Mouse (Mus musculus): ENCODE measurements at regions not wholly inside any gene's neighbourhood (a gene's known extent, or its start where the extent isn't known, plus 50 kb on each side); places are given as distances from the start of the nearest gene placed in this dataset.
"Not testable (repeated sequence)": the region's sequence is repeated elsewhere in the genome, so short reads cannot be mapped to it uniquely, and the experiment has no call there.

GRCm38 (mm10) chr6:6313171-6313570 is 96.2 kb upstream of the Slc25a13 start:
- ATAC-seq (ENCODE audit: borderline replicate concordance, extremely low read depth, low FRiP score, low TSS enrichment): no peak
- Histone ChIP-seq H3K27ac (no peak overlapping the region), H3K27me3 (no peaks in the 10 kb centered on the region), H3K9me3 (no peaks in the 10 kb centered on the region), H3K4me3 (no peak overlapping the region), H3K4me2 (no peak overlapping the region), H3K4me1 (peaks cover 9% of the 10 kb centered on the region), H3K9ac (no peak overlapping the region), H3K36me3 (no peaks in the 10 kb centered on the region)
- WGBS: 89% methylated on average over 6 of the region's 6 CpGs

- H3K9ac ChIP-seq: no peak overlapping the region
- 38% methylated on average over 3 of the region's 3 CpGs for WGBS
- H3K4me3 ChIP-seq: no peak overlapping the region
- H3K27me3 ChIP-seq: no peaks in the 10 kb centered on the region
- no peak overlapping the region for H3K27ac ChIP-seq
- no peaks in the 10 kb centered on the region for H3K9me3 ChIP-seq
- H3K36me3 ChIP-seq: no peaks in the 10 kb centered on the region
- peaks cover 9% of the 10 kb centered on the region for H3K4me1 ChIP-seq
- H3K4me2 ChIP-seq: no peak overlapping the region
- ATAC-seq (ENCODE audit: borderline replicate concordance, extremely low read depth, low FRiP score, low TSS enrichment): peak; percentile 70
Measured at GRCm38 (mm10) chr6:6310213-6310612, 93.2 kb upstream of the Slc25a13 start.

GRCm38 (mm10) chr6:6307618-6308017 is 90.6 kb upstream of the Slc25a13 start:
- Histone ChIP-seq H3K4me3 (no peak overlapping the region), H3K9me3 (no peaks in the 10 kb centered on the region), H3K9ac (no peak overlapping the region), H3K27me3 (no peaks in the 10 kb centered on the region), H3K4me1 (peaks cover 13% of the 10 kb centered on the region), H3K4me2 (no peak overlapping the region), H3K36me3 (no peaks in the 10 kb centered on the region), H3K27ac (no peak overlapping the region)
- WGBS: 73% methylated on average over 2 of the region's 2 CpGs
- no peak for ATAC-seq (ENCODE audit: borderline replicate concordance, extremely low read depth, low FRiP score, low TSS enrichment)

- Histone ChIP-seq H3K4me3 (no peak overlapping the region), H3K27ac (no peak overlapping the region), H3K9me3 (no peaks in the 10 kb centered on the region), H3K36me3 (no peaks in the 10 kb centered on the region), H3K9ac (no peak overlapping the region), H3K4me2 (no peak overlapping the region), H3K4me1 (peaks cover 4% of the 10 kb centered on the region; the same call in 1 of the 2 replicates), H3K27me3 (no peaks in the 10 kb centered on the region)
- ATAC-seq (ENCODE audit: borderline replicate concordance, extremely low read depth, low FRiP score, low TSS enrichment): no peak
- 43% methylated on average over 5 of the region's 5 CpGs for WGBS
Measured at GRCm38 (mm10) chr6:6303767-6304166, 86.8 kb upstream of the Slc25a13 start.

- Histone ChIP-seq H3K27me3 (no peaks in the 10 kb centered on the region), H3K9me3 (no peaks in the 10 kb centered on the region), H3K36me3 (no peaks in the 10 kb centered on the region), H3K27ac (no peak overlapping the region), H3K4me1 (peaks cover 6% of the 10 kb centered on the region; the same call in 1 of the 2 replicates), H3K4me2 (no peak overlapping the region), H3K9ac (no peak overlapping the region), H3K4me3 (no peak overlapping the region)
- no peak for ATAC-seq (ENCODE audit: borderline replicate concordance, extremely low read depth, low FRiP score, low TSS enrichment)
- 75% methylated on average over 6 of the region's 6 CpGs for WGBS
Measured at GRCm38 (mm10) chr6:6301001-6301510, 84.1 kb upstream of the Slc25a13 start.

GRCm38 (mm10) chr6:6298867-6299852 is 82.2 kb upstream of the Slc25a13 start:
- H3K4me3 ChIP-seq: no peak overlapping the region
- H3K27ac ChIP-seq: 0 out of 2 replicates have a peak overlapping the region, but pooled peaks have one; percentile 22
- peaks cover 6% of the 10 kb centered on the region; the same call in 1 of the 2 replicates for H3K4me1 ChIP-seq
- 38% methylated on average over 14 of the region's 14 CpGs for WGBS
- H3K27me3 ChIP-seq: no peaks in the 10 kb centered on the region
- peak; percentile 91 for ATAC-seq (ENCODE audit: borderline replicate concordance, extremely low read depth, low FRiP score, low TSS enrichment)
- H3K4me2 ChIP-seq: no peak overlapping the region
- H3K9ac ChIP-seq: no peak overlapping the region
- H3K36me3 ChIP-seq: no peaks in the 10 kb centered on the region
- no peaks in the 10 kb centered on the region; the same call in 1 of the 2 replicates for H3K9me3 ChIP-seq

- not testable (repeated sequence) for H3K9ac ChIP-seq; H3K4me1 ChIP-seq; ATAC-seq (ENCODE audit: borderline replicate concordance, extremely low read depth, low FRiP score, low TSS enrichment); H3K4me2 ChIP-seq; H3K36me3 ChIP-seq; H3K27me3 ChIP-seq; H3K27ac ChIP-seq; H3K9me3 ChIP-seq; H3K4me3 ChIP-seq
- 74% methylated on average over 2 of the region's 2 CpGs for WGBS
Measured at GRCm38 (mm10) chr6:6295551-6295950, 78.6 kb upstream of the Slc25a13 start.

GRCm38 (mm10) chr6:6291781-6292180 is 74.8 kb upstream of the Slc25a13 start:
- H3K27ac ChIP-seq: no peak overlapping the region
- no peaks in the 10 kb centered on the region for H3K27me3 ChIP-seq
- H3K36me3 ChIP-seq: no peaks in the 10 kb centered on the region
- no peak overlapping the region for H3K4me2 ChIP-seq
- WGBS: 61% methylated on average over 3 of the region's 3 CpGs
- H3K9ac ChIP-seq: no peak overlapping the region
- ATAC-seq (ENCODE audit: borderline replicate concordance, extremely low read depth, low FRiP score, low TSS enrichment): no peak
- H3K4me1 ChIP-seq: no peaks in the 10 kb centered on the region
- no peaks in the 10 kb centered on the region; the same call in 1 of the 2 replicates for H3K9me3 ChIP-seq
- H3K4me3 ChIP-seq: no peak overlapping the region

GRCm38 (mm10) chr6:6290427-6290826 is 73.5 kb upstream of the Slc25a13 start:
- Histone ChIP-seq H3K9me3 (no peaks in the 10 kb centered on the region; the same call in 1 of the 2 replicates), H3K4me1 (no peaks in the 10 kb centered on the region), H3K27ac (no peak overlapping the region), H3K9ac (no peak overlapping the region), H3K4me2 (no peak overlapping the region), H3K36me3 (no peaks in the 10 kb centered on the region), H3K27me3 (no peaks in the 10 kb centered on the region), H3K4me3 (no peak overlapping the region)
- no peak for ATAC-seq (ENCODE audit: borderline replicate concordance, extremely low read depth, low FRiP score, low TSS enrichment)
- WGBS: 81% methylated on average over 7 of the region's 7 CpGs

GRCm38 (mm10) chr6:6289806-6290205 is 72.8 kb upstream of the Slc25a13 start:
- Histone ChIP-seq H3K4me3 (no peak overlapping the region), H3K9ac (no peak overlapping the region), H3K27me3 (no peaks in the 10 kb centered on the region), H3K27ac (no peak overlapping the region), H3K4me1 (no peaks in the 10 kb centered on the region), H3K9me3 (no peaks in the 10 kb centered on the region), H3K4me2 (no peak overlapping the region), H3K36me3 (no peaks in the 10 kb centered on the region)
- no peak for ATAC-seq (ENCODE audit: borderline replicate concordance, extremely low read depth, low FRiP score, low TSS enrichment)
- WGBS: 28% methylated on average over 6 of the region's 6 CpGs

- Histone ChIP-seq H3K27ac (no peak overlapping the region), H3K4me1 (no peaks in the 10 kb centered on the region), H3K9me3 (no peaks in the 10 kb centered on the region), H3K9ac (no peak overlapping the region), H3K4me2 (no peak overlapping the region), H3K36me3 (no peaks in the 10 kb centered on the region), H3K27me3 (no peaks in the 10 kb centered on the region), H3K4me3 (no peak overlapping the region)
- 71% methylated on average over 17 of the region's 17 CpGs for WGBS
- no peak for ATAC-seq (ENCODE audit: borderline replicate concordance, extremely low read depth, low FRiP score, low TSS enrichment)
Measured at GRCm38 (mm10) chr6:6280812-6281568, 64.0 kb upstream of the Slc25a13 start.

GRCm38 (mm10) chr6:6279646-6280045 is 62.7 kb upstream of the Slc25a13 start:
- ATAC-seq (ENCODE audit: borderline replicate concordance, extremely low read depth, low FRiP score, low TSS enrichment): no peak
- Histone ChIP-seq H3K36me3 (no peaks in the 10 kb centered on the region), H3K4me3 (no peak overlapping the region), H3K9ac (no peak overlapping the region), H3K4me2 (no peak overlapping the region), H3K9me3 (no peaks in the 10 kb centered on the region), H3K27me3 (no peaks in the 10 kb centered on the region), H3K4me1 (no peaks in the 10 kb centered on the region), H3K27ac (no peak overlapping the region)
- WGBS: 77% methylated on average over 6 of the region's 6 CpGs

All from lung, embryonic 15.5 days (tissue).